Mouse (Mus musculus) kidney, embryonic 15.5 days (tissue): ENCODE data around the gene Fam117b. TPM values are rescaled to one million over a fixed set of nuclear protein-coding genes. Genes with fewer than 3 reads are reported as not detected.

Experiments
- ATAC-seq: fragments of 200-750 bp; cut with Nextera tagmentation; replicated peaks from 2 replicates; pipeline ENCODE4 v1.8.0; 2017; ENCODE audit warnings: moderate TSS enrichment; ENCODE audit not compliant: low FRiP score
- H3K27ac ChIP-seq: fragments of 300-500 bp; sonication (generic); 2 replicates; pipeline ENCODE4 v1.5.1; 2015; ENCODE audit warnings: mild to moderate bottlenecking, inconsistent platforms
- H3K27me3 ChIP-seq: fragments of 300-500 bp; sonication (generic); 2 replicates; pipeline ENCODE4 v1.6.1; 2015; ENCODE audit warnings: inconsistent platforms
- H3K36me3 ChIP-seq: fragments of 300-500 bp; sonication (generic); 2 replicates; pipeline ENCODE4 v1.6.1; 2015; ENCODE audit warnings: inconsistent platforms
- H3K4me1 ChIP-seq: fragments of 300-500 bp; sonication (generic); 2 replicates; pipeline ENCODE4 v1.6.1; 2015; ENCODE audit warnings: inconsistent platforms
- H3K4me2 ChIP-seq: fragments of 300-500 bp; sonication (generic); 2 replicates; pipeline ENCODE4 v1.6.1; 2015; ENCODE audit warnings: moderate library complexity, mild to moderate bottlenecking, inconsistent platforms
- H3K4me3 ChIP-seq: fragments of 300-500 bp; sonication (generic); replicated peaks from 2 replicates; pipeline ENCODE4 v1.5.1; 2015; ENCODE audit warnings: mild to moderate bottlenecking, inconsistent platforms
- H3K9ac ChIP-seq: fragments of 300-500 bp; sonication (generic); 2 replicates; pipeline ENCODE4 v1.6.1; 2015; ENCODE audit warnings: mild to moderate bottlenecking, inconsistent platforms
- H3K9me3 ChIP-seq: fragments of 300-500 bp; sonication (generic); replicated peaks from 2 replicates; pipeline ENCODE4 v1.6.1; 2016; ENCODE audit warnings: inconsistent platforms
- WGBS: fragments of 180-500 bp; shearing (Covaris S2); methylation state at CpG from one replicate; pipeline ENCODE4 v1.1.7; 2015; ENCODE audit warnings: mixed read lengths; 5-methylcytosine and 5-hydroxymethylcytosine counted together
- polyA plus RNA-seq: library from polyadenylated mRNA; unstranded; fragments of >200 nt; fragmentation: Nextera tagmentation; extraction: Ambion mirVana; gene quantifications from 2 replicates; pipeline ENCODE4 v1.2.1, GENCODE M21; 2015

Fam117b gene
- polyA plus RNA-seq, 1 experiment from 2014 or later: 12.1 TPM

DNA sequence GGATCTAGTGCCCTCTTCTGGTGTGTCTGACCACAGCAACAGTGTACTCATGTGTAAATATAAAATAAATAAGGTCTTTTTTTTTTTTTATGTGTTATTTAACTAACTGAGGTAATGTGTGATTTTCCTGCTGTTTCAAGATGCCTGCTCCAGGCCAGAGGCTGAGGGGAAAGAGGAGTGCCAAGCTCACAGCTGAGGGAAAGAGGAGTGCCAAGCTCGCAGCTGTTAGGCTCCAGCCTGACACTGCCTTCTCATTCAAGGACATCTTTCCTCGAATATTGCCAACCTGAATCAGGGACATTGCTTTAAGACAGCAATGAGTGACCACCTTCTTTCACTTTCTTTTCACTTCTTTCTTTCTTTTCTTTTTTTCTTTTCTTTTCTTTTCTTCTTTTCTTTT lies 95.9 kb downstream of the Fam117b start:
- H3K4me3 ChIP-seq: no peak overlapping the region
- no peaks in the 10 kb centered on the region for H3K27me3 ChIP-seq
- H3K4me1 ChIP-seq: no peaks in the 10 kb centered on the region
- no peak overlapping the region for H3K9ac ChIP-seq
- H3K27ac ChIP-seq: no peak overlapping the region
- ATAC-seq: no peak
- WGBS: 90% methylated on average over 2 of the region's 2 CpGs
- H3K4me2 ChIP-seq: no peak overlapping the region
- H3K36me3 ChIP-seq: no peaks in the 10 kb centered on the region
- no peaks in the 10 kb centered on the region for H3K9me3 ChIP-seq

DNA sequence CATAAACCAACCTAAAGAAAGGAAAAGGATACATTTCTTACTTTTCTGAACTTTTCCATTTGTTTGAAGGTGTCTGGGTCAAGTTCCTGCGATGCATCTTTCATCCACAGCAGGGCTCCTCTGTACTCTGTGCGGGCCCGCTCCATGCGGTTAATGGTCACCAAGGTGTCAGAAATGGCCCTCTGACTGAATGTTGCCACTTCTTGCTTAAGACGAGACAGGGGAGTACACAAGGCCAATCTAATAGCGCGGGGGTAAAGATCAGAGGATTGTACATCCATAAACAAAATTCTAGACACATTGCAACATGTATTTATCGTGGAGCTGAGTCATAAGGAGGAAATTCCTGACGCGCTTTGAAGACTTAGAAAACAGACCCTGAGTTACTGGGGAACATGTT lies 101.0 kb downstream of the Fam117b start:
- no peak for ATAC-seq
- Histone ChIP-seq H3K27ac (no peak overlapping the region), H3K9me3 (no peaks in the 10 kb centered on the region), H3K36me3 (no peaks in the 10 kb centered on the region), H3K9ac (no peak overlapping the region), H3K4me2 (no peak overlapping the region), H3K4me1 (no peaks in the 10 kb centered on the region), H3K4me3 (no peak overlapping the region), H3K27me3 (no peaks in the 10 kb centered on the region)
- WGBS: 87% methylated on average over 10 of the region's 10 CpGs

DNA sequence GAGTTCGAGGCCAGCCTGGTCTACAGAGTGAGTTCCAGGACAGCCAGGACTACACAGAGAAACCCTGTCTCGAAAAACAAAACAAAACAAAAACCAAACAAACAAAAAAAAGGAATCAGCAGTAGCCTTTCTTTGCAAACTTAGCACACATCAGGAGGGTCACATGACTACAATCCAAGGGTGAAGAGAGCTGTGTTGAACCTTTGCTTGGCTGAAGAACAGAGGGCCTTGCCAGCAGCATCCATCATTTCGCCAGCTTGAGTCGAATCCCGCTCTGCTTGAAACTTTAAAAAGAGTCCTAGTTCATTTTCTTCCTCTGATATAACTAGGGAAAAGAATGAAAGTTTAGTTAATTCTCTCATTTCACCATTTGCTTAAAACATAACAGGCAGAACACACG lies 102.7 kb downstream of the Fam117b start:
- no peak overlapping the region for H3K4me2 ChIP-seq
- no peak for ATAC-seq
- WGBS: 86% methylated on average over 6 of the region's 6 CpGs
- no peaks in the 10 kb centered on the region for H3K9me3 ChIP-seq
- no peaks in the 10 kb centered on the region for H3K36me3 ChIP-seq
- no peak overlapping the region for H3K9ac ChIP-seq
- no peaks in the 10 kb centered on the region for H3K4me1 ChIP-seq
- no peak overlapping the region for H3K27ac ChIP-seq
- no peaks in the 10 kb centered on the region for H3K27me3 ChIP-seq
- no peak overlapping the region for H3K4me3 ChIP-seq

DNA sequence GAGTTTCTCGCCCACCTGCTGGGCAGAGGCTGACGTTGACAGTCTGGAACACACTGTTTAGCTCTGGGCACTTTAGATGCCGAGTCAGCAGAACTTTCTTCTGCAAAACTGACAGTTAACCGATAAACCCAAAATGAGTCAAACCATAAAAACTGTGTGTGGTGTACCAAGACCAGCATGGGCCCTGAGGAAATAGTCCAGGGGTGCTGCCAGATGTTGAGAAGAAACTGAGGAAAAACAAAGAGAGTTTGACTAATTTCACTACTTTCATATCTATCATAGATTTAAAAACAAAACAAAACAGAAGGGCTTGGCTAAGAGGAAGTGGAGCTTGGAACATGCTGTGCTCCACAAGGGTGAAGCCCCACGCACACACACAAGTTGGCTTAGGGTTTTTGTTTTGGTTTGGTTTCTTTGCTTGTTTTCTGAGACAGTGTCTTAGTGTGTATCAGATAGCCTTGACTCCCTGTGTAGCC lies 103.4 kb downstream of the Fam117b start:
- no peak overlapping the region for H3K4me2 ChIP-seq
- 71% methylated on average over 5 of the region's 5 CpGs for WGBS
- H3K27ac ChIP-seq: no peak overlapping the region
- H3K27me3 ChIP-seq: no peaks in the 10 kb centered on the region
- H3K36me3 ChIP-seq: no peaks in the 10 kb centered on the region
- no peaks in the 10 kb centered on the region for H3K9me3 ChIP-seq
- H3K4me1 ChIP-seq: no peaks in the 10 kb centered on the region
- H3K4me3 ChIP-seq: no peak overlapping the region
- ATAC-seq: no peak
- no peak overlapping the region for H3K9ac ChIP-seq

DNA sequence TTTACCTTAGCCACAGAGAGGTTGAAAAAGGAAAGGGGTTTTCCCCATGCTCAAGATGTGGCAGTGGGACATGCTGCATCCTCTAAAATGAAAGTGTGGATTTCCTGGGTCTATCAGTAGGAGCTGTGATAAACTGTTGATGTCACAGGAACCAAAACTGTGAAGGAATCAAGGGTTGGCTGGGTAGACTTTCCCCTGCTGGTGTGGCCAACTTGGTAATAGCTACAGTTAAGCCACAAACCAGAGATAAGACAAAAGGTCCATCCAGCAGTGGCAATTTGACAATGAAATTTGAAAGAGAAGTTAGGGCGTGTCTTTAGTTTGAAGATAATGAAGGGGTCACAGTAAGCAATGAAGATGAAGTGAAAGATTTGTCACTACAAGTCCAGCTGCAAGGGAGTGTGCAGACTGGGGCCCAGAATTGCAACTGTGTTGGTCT lies 104.2 kb downstream of the Fam117b start:
- Histone ChIP-seq H3K27ac (no peak overlapping the region), H3K4me1 (no peaks in the 10 kb centered on the region), H3K9ac (no peak overlapping the region), H3K4me3 (no peak overlapping the region), H3K9me3 (no peaks in the 10 kb centered on the region), H3K4me2 (no peak overlapping the region), H3K36me3 (no peaks in the 10 kb centered on the region), H3K27me3 (no peaks in the 10 kb centered on the region)
- no peak for ATAC-seq
- WGBS: 93% methylated on average over 1 of the region's 1 CpGs

Other genes with a start within 250 kb of the Fam117b start
- gene Sumo1, start 242.2 kb upstream of the Fam117b start, polyA plus RNA-seq: 395 and 436 TPM in 2 replicates
- 285 and 288 TPM in 2 replicates for gene Nop58, start 228.0 kb upstream of the Fam117b start, polyA plus RNA-seq
- 8.1 and 8.3 TPM in 2 replicates for gene Bmpr2, start 149.6 kb upstream of the Fam117b start, polyA plus RNA-seq
- gene Ica1l, start 130.2 kb downstream of the Fam117b start, polyA plus RNA-seq: 0.83 and 1.0 TPM in 2 replicates
- gene Carf, start 185.2 kb downstream of the Fam117b start, polyA plus RNA-seq: 6.9 and 7.6 TPM in 2 replicates
- gene Wdr12, start 185.6 kb downstream of the Fam117b start, polyA plus RNA-seq: 55.7 and 58.8 TPM in 2 replicates